Mouse (Mus musculus) olfactory bulb, adult 2 months (tissue): ENCODE data around the gene Adamts14.

Experiments used
- CTCF ChIP-seq: fragments of 200-500 bp; IDR thresholded peaks from 2 replicates; pipeline ENCODE4 v1.5.1; 2012; ENCODE audit warnings: low read depth, mild to moderate bottlenecking, low read length, moderate library complexity; ENCODE audit not compliant: insufficient read depth
- POLR2A ChIP-seq: fragments of 200-500 bp; IDR thresholded peaks from 2 replicates; pipeline ENCODE4 v1.6.1; 2012; ENCODE audit warnings: mild to moderate bottlenecking, low read depth, low read length, moderate library complexity; ENCODE audit not compliant: insufficient read depth

GRCm38 (mm10) chr10:61313750-61314149, 40.5 kb upstream of the Adamts14 start:
- TF ChIP-seq CTCF (no peak), POLR2A (no peak)
